Comparison of ENCODE assay signal across 12 mouse cellular contexts in genomic region chr9:100984381-100985310, GRCm38 (mm10).
"Had no signal": no experiment of that assay in that cellular context is flagged by ENCODE, and none has a peak within 500 bp of the region (broad histone marks: within the 10 kb centered on the region; RNA-seq: fewer than 3 reads in every experiment).

No protein-coding gene starts in this region.

- H3K9ac ChIP-seq: limb, embryonic 13.5 days; liver, embryonic 14.5 days; midbrain, embryonic 13.5 days; neural tube, embryonic 15.5 days had no signal

- H3K4me2 ChIP-seq: limb, embryonic 13.5 days; midbrain, embryonic 13.5 days; neural tube, embryonic 15.5 days had no signal

- DNase-seq: kidney, postnatal 10 days; kidney, postnatal 4 days; left cerebral cortex, postnatal 4 days; lung, adult 18-20 months; spleen, adult 18-20 months; thymus, adult 18-20 months; thymus, postnatal 14 days had no signal

- H3K27ac ChIP-seq: limb, embryonic 13.5 days; liver, embryonic 14.5 days; midbrain, embryonic 13.5 days; neural tube, embryonic 15.5 days had no signal

- ATAC-seq: midbrain, embryonic 13.5 days had no signal

- H3K4me1 ChIP-seq: midbrain, embryonic 13.5 days; neural tube, embryonic 15.5 days had no signal

- H3K4me3 ChIP-seq: limb, embryonic 13.5 days; midbrain, embryonic 13.5 days; myocyte; neural tube, embryonic 15.5 days had no signal

- H3K9me3 ChIP-seq: neural tube, embryonic 15.5 days had no signal

- H3K27me3 ChIP-seq: limb, embryonic 13.5 days; midbrain, embryonic 13.5 days; neural tube, embryonic 15.5 days had no signal
